Mouse (Mus musculus): ENCODE results near the gene Odf3. TPM values are rescaled to one million over a fixed set of nuclear protein-coding genes. Genes with fewer than 3 reads are reported as not detected.

Gene Odf3
- 0.20 and 0.48 TPM in 2 replicates for polyA plus RNA-seq (2015; fragmentation: Nextera tagmentation; extraction: Ambion mirVana)

DNA sequence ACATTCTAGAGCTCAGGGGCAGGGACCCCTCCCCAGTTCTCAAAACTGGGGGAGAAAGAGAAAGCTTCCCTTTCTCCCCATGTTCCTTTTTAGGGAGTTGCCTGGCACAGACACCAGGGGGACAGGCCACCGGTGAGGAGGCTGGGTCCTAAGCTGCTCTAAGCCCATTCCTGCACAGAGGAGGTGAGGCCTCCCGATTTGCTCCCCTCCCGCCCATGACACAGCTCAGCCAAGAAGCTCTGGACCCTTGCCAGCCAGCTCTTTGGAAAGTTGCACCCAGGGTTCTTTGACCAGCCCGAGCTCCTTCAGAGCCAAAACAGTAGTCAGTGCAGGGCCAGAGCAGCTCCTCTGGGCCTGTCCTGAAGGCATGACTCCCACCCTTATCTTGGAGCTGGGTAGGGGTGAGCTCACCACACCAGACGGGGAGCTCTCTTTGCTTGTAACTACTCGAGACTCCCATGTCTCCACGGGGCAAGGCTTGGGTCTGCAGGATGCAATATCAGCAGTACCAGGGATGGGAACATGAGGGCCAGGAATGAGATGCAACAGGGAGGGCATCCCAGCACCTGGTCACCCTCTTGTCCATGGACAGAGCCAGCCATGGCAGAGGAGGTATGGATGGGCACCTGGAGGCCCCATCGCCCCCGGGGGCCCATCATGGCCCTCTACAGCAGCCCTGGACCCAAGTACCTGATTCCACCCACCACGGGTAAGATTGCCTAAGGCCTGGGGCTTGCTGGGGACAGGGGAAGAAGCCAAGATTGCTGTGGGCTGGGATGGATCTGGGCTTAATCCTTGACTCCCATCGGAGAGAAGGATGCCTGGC, at the start of gene Odf3:
Odf3 (plus strand) TSS at position 51 of the 826 bp plus-strand sequence.
- Histone ChIP-seq H3K27me3 (peaks cover 12% of the 10 kb centered on the region), H3K9me3 (replicated peaks) (no peaks in the 10 kb centered on the region), H3K4me3 (replicated peaks) (no peak within 1 kb of the TSS), H3K4me2 (replicated peaks) (no peak within 1 kb of the TSS), H3K9ac (no peak within 1 kb of the TSS), H3K4me1 (peaks cover 5% of the 10 kb centered on the region; the same call in 1 of the 2 replicates), H3K27ac (replicated peaks) (no peak within 1 kb of the TSS), H3K36me3 (peaks cover 17% of the 10 kb centered on the region)
- no peak for ATAC-seq (ENCODE audit: insufficient number of reproducible peaks, low FRiP score, low TSS enrichment, low read depth)
- WGBS, result 59% methylated on average over 11 of the region's 11 CpGs

DNA sequence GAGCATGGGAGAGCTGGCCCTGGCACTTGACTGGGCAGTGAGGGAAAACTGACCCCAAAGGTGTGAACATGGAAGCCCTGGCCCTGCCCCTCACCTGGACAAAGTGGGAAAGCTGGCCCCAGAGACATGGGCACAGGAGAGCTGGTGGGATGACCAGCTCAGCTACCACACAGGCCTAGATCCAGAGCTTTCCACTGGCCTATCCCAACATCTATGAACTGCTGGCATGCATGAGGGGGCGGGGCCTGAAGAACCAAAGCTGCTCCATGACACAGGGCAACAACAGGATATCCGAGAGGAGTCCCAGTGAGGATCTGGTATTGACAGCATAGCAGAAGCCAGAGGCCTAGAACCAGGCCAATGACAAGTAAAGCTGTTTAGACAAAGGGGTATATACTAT, 49.4 kb upstream of the Odf3 start:
- no peak for ATAC-seq (ENCODE audit: insufficient number of reproducible peaks, low FRiP score, low TSS enrichment, low read depth)
- 70% methylated on average over 2 of the region's 2 CpGs for WGBS
- no peaks in the 10 kb centered on the region for H3K4me1 ChIP-seq

GRCm38 (mm10) chr7:140802629-140803028, 45.0 kb upstream of the Odf3 start:
- no peak overlapping the region for H3K9ac ChIP-seq
- no peaks in the 10 kb centered on the region for H3K4me1 ChIP-seq
- ATAC-seq (ENCODE audit: insufficient number of reproducible peaks, low FRiP score, low TSS enrichment, low read depth), result no peak
- no peak overlapping the region for H3K4me3 ChIP-seq (replicated peaks)
- H3K9me3 ChIP-seq (replicated peaks), result no peaks in the 10 kb centered on the region
- WGBS, result 66% methylated on average over 6 of the region's 6 CpGs
- no peaks in the 10 kb centered on the region for H3K36me3 ChIP-seq
- no peaks in the 10 kb centered on the region for H3K27me3 ChIP-seq
- H3K4me2 ChIP-seq (replicated peaks), result no peak overlapping the region
- H3K27ac ChIP-seq (replicated peaks), result no peak overlapping the region

More for the DNA sequence above, 49.4 kb upstream of the Odf3 start:
- H3K4me3 ChIP-seq (replicated peaks), result no peak overlapping the region
- H3K4me2 ChIP-seq (replicated peaks), result no peak overlapping the region
- no peaks in the 10 kb centered on the region for H3K9me3 ChIP-seq (replicated peaks)
- no peaks in the 10 kb centered on the region for H3K27me3 ChIP-seq
- no peak overlapping the region for H3K9ac ChIP-seq
- no peak overlapping the region for H3K27ac ChIP-seq (replicated peaks)
- no peaks in the 10 kb centered on the region for H3K36me3 ChIP-seq

DNA sequence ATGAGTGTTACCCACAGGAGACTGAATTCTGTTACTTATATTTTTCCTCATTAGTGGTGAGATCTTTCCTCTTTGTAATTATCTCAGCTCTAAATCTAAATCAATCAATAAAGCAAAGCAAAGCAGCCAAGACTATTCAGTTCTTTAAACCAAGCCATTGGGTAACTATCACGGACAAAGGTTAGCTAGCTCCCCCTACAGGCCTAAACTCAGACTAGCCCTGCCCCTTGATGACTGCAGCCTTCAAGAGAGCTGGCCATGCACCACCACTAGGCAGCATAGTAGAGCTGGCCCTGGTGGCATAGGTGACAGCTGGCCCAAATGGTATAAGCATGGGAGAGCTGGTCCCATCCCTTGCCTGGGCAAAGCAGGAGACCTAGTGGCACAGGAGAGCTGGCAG, 41.9 kb upstream of the Odf3 start:
- no peak overlapping the region for H3K4me3 ChIP-seq (replicated peaks)
- no peak overlapping the region for H3K9ac ChIP-seq
- no peak overlapping the region for H3K27ac ChIP-seq (replicated peaks)
- no peaks in the 10 kb centered on the region for H3K27me3 ChIP-seq
- no peaks in the 10 kb centered on the region for H3K4me1 ChIP-seq
- no peaks in the 10 kb centered on the region for H3K36me3 ChIP-seq
- no peaks in the 10 kb centered on the region for H3K9me3 ChIP-seq (replicated peaks)
- ATAC-seq (ENCODE audit: insufficient number of reproducible peaks, low FRiP score, low TSS enrichment, low read depth), result no peak
- no peak overlapping the region for H3K4me2 ChIP-seq (replicated peaks)
- 21% methylated on average over 1 of the region's 1 CpGs for WGBS

GRCm38 (mm10) chr7:140810496-140810895, 37.1 kb upstream of the Odf3 start:
- Histone ChIP-seq H3K4me2 (replicated peaks) (no peak overlapping the region), H3K4me3 (replicated peaks) (no peak overlapping the region), H3K27me3 (no peaks in the 10 kb centered on the region), H3K36me3 (no peaks in the 10 kb centered on the region), H3K27ac (replicated peaks) (no peak overlapping the region), H3K9ac (no peak overlapping the region), H3K4me1 (no peaks in the 10 kb centered on the region), H3K9me3 (replicated peaks) (no peaks in the 10 kb centered on the region)
- 90% methylated on average over 6 of the region's 6 CpGs for WGBS
- ATAC-seq (ENCODE audit: insufficient number of reproducible peaks, low FRiP score, low TSS enrichment, low read depth), result no peak

DNA sequence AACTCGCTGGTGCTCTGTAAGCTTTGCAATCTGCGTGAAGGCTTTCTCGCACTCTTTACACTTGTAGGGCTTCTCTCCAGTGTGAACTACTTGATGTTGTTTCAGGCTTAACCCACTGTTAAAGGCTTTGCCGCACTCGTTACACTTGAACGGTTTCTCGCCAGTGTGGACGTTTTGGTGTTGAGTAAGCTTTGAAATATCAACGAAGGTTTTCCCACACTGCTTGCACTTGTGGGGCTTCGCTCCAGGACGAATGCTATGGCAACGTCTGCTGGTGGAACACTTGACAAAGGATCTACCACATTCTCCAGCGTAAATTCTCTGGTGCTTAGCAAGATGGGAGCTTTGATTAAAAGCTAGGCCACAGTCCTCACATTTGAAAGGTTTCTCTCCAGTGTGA, 35.9 kb upstream of the Odf3 start:
- Histone ChIP-seq H3K27me3 (no peaks in the 10 kb centered on the region), H3K27ac (replicated peaks) (no peak overlapping the region), H3K4me1 (no peaks in the 10 kb centered on the region), H3K9me3 (replicated peaks) (no peaks in the 10 kb centered on the region), H3K36me3 (no peaks in the 10 kb centered on the region), H3K9ac (no peak overlapping the region), H3K4me3 (replicated peaks) (no peak overlapping the region), H3K4me2 (replicated peaks) (no peak overlapping the region)
- ATAC-seq (ENCODE audit: insufficient number of reproducible peaks, low FRiP score, low TSS enrichment, low read depth), result no peak
- 88% methylated on average over 13 of the region's 13 CpGs for WGBS

DNA sequence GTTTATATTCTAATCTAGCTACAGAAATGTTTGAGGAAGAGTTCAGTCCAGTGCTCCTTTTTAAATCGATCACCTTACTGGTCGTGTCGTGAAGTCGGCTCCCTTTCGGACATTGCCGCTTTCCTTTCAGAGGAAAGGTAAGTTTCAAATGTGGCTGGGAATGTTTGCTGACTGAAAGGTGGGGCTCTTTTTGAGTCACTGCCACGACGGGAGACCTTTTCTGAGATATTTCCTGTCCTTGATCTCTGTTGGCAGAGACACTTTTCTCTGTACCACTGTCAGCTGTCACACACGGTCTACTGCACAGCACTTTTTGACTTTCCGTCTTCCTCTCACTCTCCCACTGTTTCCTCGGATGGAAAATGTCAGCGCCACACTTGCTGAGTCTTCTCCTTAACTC, 34.8 kb upstream of the Odf3 start:
- Histone ChIP-seq H3K27me3 (no peaks in the 10 kb centered on the region), H3K9ac (no peak overlapping the region), H3K4me1 (no peaks in the 10 kb centered on the region), H3K4me3 (replicated peaks) (no peak overlapping the region), H3K4me2 (replicated peaks) (no peak overlapping the region), H3K27ac (replicated peaks) (no peak overlapping the region), H3K9me3 (replicated peaks) (no peaks in the 10 kb centered on the region), H3K36me3 (no peaks in the 10 kb centered on the region)
- WGBS, result 91% methylated on average over 12 of the region's 12 CpGs
- ATAC-seq (ENCODE audit: insufficient number of reproducible peaks, low FRiP score, low TSS enrichment, low read depth), result no peak

GRCm38 (mm10) chr7:140820173-140820572, 27.4 kb upstream of the Odf3 start:
- Histone ChIP-seq H3K36me3 (no peaks in the 10 kb centered on the region), H3K4me2 (replicated peaks) (no peak overlapping the region), H3K4me3 (replicated peaks) (no peak overlapping the region), H3K27ac (replicated peaks) (no peak overlapping the region), H3K9me3 (replicated peaks) (no peaks in the 10 kb centered on the region), H3K4me1 (no peaks in the 10 kb centered on the region), H3K27me3 (no peaks in the 10 kb centered on the region), H3K9ac (no peak overlapping the region)
- ATAC-seq (ENCODE audit: insufficient number of reproducible peaks, low FRiP score, low TSS enrichment, low read depth), result no peak
- WGBS, result 72% methylated on average over 4 of the region's 4 CpGs

DNA sequence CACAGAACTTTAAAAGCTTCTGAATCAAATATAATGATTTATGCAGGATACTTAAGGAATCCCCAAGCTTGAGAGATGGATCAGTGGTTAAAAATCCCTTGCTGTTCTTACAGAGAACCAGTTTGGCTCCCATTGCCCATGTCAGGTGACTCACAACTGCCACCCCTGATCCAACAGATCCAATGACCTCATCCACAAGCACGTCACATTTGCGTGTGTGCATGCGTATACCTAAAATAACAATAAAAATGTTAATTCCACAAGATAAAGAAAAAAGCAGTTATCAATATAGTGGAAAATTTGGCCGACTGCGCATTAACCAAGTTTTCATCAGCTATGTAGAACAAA, 26.3 kb upstream of the Odf3 start:
- H3K9me3 ChIP-seq (replicated peaks), result no peaks in the 10 kb centered on the region
- WGBS, result 35% methylated on average over 5 of the region's 5 CpGs
- peak overlapping the region; percentile 65 for H3K4me2 ChIP-seq (replicated peaks)
- H3K36me3 ChIP-seq, result no peaks in the 10 kb centered on the region
- no peak overlapping the region for H3K9ac ChIP-seq
- H3K4me3 ChIP-seq (replicated peaks), result peak overlapping the region; percentile 45
- H3K27ac ChIP-seq (replicated peaks), result no peak overlapping the region
- H3K4me1 ChIP-seq, result no peaks in the 10 kb centered on the region
- no peaks in the 10 kb centered on the region for H3K27me3 ChIP-seq
- ATAC-seq (ENCODE audit: insufficient number of reproducible peaks, low FRiP score, low TSS enrichment, low read depth), result no peak

GRCm38 (mm10) chr7:140821653-140822329, 25.8 kb upstream of the Odf3 start, which contains the start of gene Zfp941:
Gene Zfp941 (minus strand): TSS chr7:140822178.
- Histone ChIP-seq H3K9ac (no peak within 1 kb of the TSS), H3K27me3 (no peaks in the 10 kb centered on the region), H3K4me2 (replicated peaks) (peak within 1 kb of the TSS; percentile 65), H3K4me3 (replicated peaks) (peak within 1 kb of the TSS; percentile 45), H3K36me3 (no peaks in the 10 kb centered on the region), H3K27ac (replicated peaks) (no peak within 1 kb of the TSS), H3K4me1 (no peaks in the 10 kb centered on the region), H3K9me3 (replicated peaks) (no peaks in the 10 kb centered on the region)
- 0 out of 2 replicates have a peak, but pooled peaks have one; percentile 43 for ATAC-seq (ENCODE audit: insufficient number of reproducible peaks, low FRiP score, low TSS enrichment, low read depth)
- WGBS, result 2% methylated on average over 21 of the region's 21 CpGs

DNA sequence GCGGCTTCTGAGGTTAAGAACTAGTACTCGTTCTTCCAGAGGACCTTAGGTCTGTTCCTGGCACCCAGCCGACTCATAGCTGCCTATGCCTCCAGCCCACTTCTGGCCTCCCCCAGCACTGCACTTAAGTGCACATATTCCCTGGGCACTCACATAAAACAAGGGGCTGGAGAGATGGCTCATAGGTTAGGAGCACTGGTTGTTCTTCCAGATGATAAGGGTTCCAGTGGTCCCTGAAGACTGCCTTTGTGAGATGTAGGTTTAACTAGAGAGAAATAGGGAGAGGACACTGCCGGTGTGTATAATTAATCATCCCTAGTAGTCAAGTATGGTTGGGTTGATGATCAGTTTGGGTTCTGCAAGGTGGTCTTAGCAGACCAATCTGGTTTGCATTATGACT, 24.9 kb upstream of the Odf3 start:
- no peaks in the 10 kb centered on the region for H3K9me3 ChIP-seq (replicated peaks)
- 89% methylated on average over 4 of the region's 4 CpGs for WGBS
- no peak overlapping the region for H3K27ac ChIP-seq (replicated peaks)
- H3K9ac ChIP-seq, result no peak overlapping the region
- no peaks in the 10 kb centered on the region for H3K27me3 ChIP-seq
- H3K4me3 ChIP-seq (replicated peaks), result no peak overlapping the region
- no peaks in the 10 kb centered on the region for H3K36me3 ChIP-seq
- H3K4me1 ChIP-seq, result no peaks in the 10 kb centered on the region
- no peak overlapping the region for H3K4me2 ChIP-seq (replicated peaks)
- ATAC-seq (ENCODE audit: insufficient number of reproducible peaks, low FRiP score, low TSS enrichment, low read depth), result no peak

Measured in embryonic facial prominence, embryonic 15.5 days (tissue).